Mouse (Mus musculus) embryonic facial prominence, embryonic 10.5 days (tissue): ENCODE measurements at regions not wholly inside any gene's neighbourhood (a gene's known extent, or its start where the extent isn't known, plus 50 kb on each side); places are given as distances from the start of the nearest gene placed in this dataset.
A peak's percentile ranks its signal among the peaks of the same experiment; 100 is the strongest.
"Not testable (repeated sequence)": the region's sequence is repeated elsewhere in the genome, so short reads cannot be mapped to it uniquely, and the experiment has no call there.

Source experiments
- DNase-seq: peaks from one replicate; pipeline ENCODE4 v3.0.0-alpha.2; 2017; ENCODE audit warnings: low spot score
- H3K27ac ChIP-seq: fragments of 300-500 bp; sonication (generic); replicated peaks from 2 replicates; pipeline ENCODE4 v1.5.1; 2016; ENCODE audit warnings: mild to moderate bottlenecking
- H3K27me3 ChIP-seq: fragments of 300-500 bp; sonication (generic); replicated peaks from 2 replicates; pipeline ENCODE4 v1.6.1; 2016; ENCODE audit warnings: low read depth, mild to moderate bottlenecking; ENCODE audit not compliant: poor library complexity, severe bottlenecking
- H3K36me3 ChIP-seq: fragments of 300-500 bp; sonication (generic); replicated peaks from 2 replicates; pipeline ENCODE4 v1.6.1; 2016; ENCODE audit warnings: mild to moderate bottlenecking, moderate library complexity
- H3K4me1 ChIP-seq: fragments of 300-500 bp; sonication (generic); 2 replicates; pipeline ENCODE4 v1.6.1; 2016
- H3K4me3 ChIP-seq: fragments of 300-500 bp; sonication (generic); 2 replicates; pipeline ENCODE4 v1.5.1; 2016; ENCODE audit warnings: mild to moderate bottlenecking, moderate library complexity
- H3K9me3 ChIP-seq: fragments of 300-500 bp; sonication (generic); 2 replicates; pipeline ENCODE4 v1.6.1; 2016; ENCODE audit warnings: mild to moderate bottlenecking
- WGBS: fragments of 180-500 bp; shearing (Covaris S2); methylation state at CpG from one replicate; pipeline ENCODE4 v1.1.7; 2016; 5-methylcytosine and 5-hydroxymethylcytosine counted together

DNA sequence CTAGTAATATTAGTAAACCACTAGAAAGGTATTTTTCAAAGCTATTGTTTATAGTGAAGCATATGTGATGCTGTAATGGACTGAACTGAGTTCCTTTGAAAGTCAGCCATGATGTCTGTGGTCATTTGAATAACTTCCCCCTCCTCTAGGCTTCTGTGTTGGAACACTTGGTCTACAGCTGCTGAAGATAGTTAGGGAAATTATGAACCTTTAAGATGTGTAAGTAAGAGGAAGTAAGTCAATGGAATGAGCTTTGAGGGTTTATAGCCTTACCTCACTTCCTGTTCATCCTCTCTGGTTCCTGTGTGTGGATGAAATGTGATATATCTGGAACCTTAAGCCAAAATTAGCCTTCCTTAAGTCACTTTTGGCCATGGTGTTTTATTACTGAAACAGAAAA, 145.7 kb upstream of the Tmem229a start:
- Histone ChIP-seq H3K4me1 (no peaks in the 10 kb centered on the region), H3K27ac (no peak overlapping the region), H3K36me3 (no peaks in the 10 kb centered on the region), H3K27me3 (no peaks in the 10 kb centered on the region), H3K9me3 (no peaks in the 10 kb centered on the region), H3K4me3 (no peak overlapping the region)
- no peak for DNase-seq

DNA sequence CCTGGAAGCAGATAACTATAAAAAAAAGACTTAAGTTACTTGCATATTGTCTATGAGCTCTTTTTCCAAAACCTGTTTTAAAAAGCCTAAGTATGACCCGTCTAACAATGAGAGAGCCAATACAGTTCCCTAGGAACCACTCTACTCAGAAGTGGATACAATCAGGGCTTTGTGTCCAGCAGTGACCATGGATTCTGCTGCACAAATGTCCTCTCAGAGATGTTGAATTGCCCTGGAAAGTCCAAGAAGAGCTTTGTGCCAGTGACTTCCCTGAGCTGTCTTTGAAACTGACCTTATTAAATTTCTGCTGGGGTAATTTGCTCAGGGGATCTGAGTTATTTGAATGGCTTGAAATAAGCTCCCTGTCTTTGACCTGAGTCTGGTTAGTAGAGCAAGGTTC, 131.1 kb upstream of the Tmem229a start:
- no peak overlapping the region for H3K4me3 ChIP-seq
- no peak overlapping the region for H3K27ac ChIP-seq
- H3K27me3 ChIP-seq = no peaks in the 10 kb centered on the region
- 65% methylated on average over 1 of the region's 1 CpGs for WGBS
- H3K4me1 ChIP-seq = no peaks in the 10 kb centered on the region
- H3K36me3 ChIP-seq = no peaks in the 10 kb centered on the region
- no peak for DNase-seq
- no peaks in the 10 kb centered on the region for H3K9me3 ChIP-seq

DNA sequence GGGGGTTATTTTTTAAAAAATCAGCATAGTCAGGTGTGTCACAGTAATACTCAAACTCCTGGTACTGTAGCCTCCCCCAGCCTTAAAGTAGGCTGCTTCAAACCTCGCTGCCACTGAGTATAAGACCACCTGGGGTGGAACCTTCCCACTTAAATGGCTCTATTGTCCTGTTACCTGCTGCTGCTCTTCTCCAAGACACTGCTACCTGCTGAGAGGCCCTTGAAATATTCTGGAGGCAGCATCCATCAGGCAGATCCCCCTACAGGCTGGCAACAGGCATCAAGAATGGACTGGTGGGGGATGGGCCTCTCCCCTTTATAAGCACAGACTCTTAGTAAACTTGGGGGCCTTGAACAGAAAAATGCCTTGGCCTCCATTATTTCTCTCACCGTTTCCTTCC, 129.8 kb upstream of the Tmem229a start:
- H3K27me3 ChIP-seq = no peaks in the 10 kb centered on the region
- H3K27ac ChIP-seq = no peak overlapping the region
- H3K9me3 ChIP-seq = no peaks in the 10 kb centered on the region
- no peak overlapping the region for H3K4me3 ChIP-seq
- no peaks in the 10 kb centered on the region for H3K36me3 ChIP-seq
- WGBS = 81% methylated on average over 2 of the region's 2 CpGs
- no peaks in the 10 kb centered on the region for H3K4me1 ChIP-seq
- no peak for DNase-seq

DNA sequence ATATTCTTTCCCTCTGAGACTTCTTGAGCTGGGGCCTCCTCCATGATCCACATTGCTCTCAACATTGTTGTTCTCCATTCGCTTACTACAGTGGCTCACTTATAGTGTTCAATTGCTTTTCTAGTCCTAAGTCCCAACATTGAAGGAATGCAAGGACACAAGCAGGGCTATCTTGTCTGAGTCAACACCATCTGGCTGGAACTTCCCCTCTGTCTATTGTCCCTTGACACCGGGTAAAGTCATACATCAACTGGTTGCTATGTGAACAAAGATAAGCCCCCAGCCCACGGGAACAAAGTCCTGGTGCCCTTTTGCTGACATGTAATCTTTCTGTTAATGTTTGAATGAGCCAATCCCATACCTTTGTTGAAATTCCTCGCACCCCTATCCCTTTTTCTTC, 129.2 kb upstream of the Tmem229a start:
- H3K4me1 ChIP-seq, H3K27ac ChIP-seq, H3K36me3 ChIP-seq, H3K9me3 ChIP-seq, H3K27me3 ChIP-seq, H3K4me3 ChIP-seq, DNase-seq: not testable (repeated sequence)
- 79% methylated on average over 4 of the region's 4 CpGs for WGBS

DNA sequence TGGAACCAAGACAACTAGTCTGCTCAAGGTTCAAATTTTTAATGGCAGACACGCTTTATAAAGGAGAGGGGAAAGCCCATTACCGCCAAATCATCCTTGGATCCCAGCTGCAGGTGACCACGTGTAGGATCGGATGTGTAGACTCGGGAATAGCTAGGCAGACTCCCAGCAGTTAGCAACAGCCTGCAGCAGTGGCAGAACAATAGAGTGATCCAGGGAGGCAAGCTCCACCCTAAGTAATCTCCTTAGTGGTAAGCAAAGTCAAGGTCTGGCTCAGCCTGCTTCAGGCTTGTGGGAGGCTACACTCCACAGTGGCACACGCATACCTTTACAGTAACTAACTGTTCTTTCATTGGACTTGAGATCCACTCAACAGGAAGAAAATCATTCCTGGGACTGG, 109.8 kb upstream of the Tmem229a start:
- no peaks in the 10 kb centered on the region for H3K9me3 ChIP-seq
- no peak overlapping the region for H3K27ac ChIP-seq
- H3K4me1 ChIP-seq = no peaks in the 10 kb centered on the region
- WGBS = 43% methylated on average over 6 of the region's 6 CpGs
- DNase-seq = no peak
- no peak overlapping the region for H3K4me3 ChIP-seq
- H3K27me3 ChIP-seq = no peaks in the 10 kb centered on the region
- H3K36me3 ChIP-seq = no peaks in the 10 kb centered on the region

DNA sequence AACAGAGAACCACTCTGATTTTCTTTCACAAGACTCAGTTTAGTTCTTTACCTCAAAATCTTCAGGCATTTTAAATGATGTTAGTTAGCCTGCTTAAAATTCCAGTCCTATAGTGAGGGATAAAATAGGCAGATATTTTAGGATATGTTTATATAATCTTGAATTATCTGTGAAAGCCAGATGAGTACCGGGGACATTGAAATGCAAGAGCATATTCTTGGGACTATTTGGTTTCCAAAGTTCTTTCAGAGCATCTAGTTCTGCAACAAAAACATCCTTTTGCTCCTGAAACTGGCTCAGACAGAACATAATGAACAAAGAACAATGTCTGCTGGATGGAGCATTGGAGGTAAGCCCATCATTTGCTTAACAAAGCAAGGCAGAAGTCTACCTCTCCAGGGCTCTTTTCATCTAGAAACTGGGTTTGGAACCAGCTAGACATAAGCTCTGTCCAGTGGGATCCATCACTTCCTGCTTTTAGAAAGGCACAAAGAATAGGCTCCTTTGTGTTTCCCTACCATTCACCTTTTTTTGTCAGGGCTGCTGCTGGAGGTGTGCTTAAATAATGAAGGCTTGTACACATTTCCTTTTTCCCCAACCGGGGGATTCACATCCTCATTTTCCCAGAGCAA, 76.9 kb upstream of the Tmem229a start:
- Histone ChIP-seq H3K36me3 (no peaks in the 10 kb centered on the region), H3K4me3 (no peak overlapping the region), H3K4me1 (no peaks in the 10 kb centered on the region), H3K27ac (no peak overlapping the region), H3K27me3 (no peaks in the 10 kb centered on the region), H3K9me3 (no peaks in the 10 kb centered on the region)
- DNase-seq = no peak
- WGBS = 48% methylated on average over 2 of the region's 2 CpGs

DNA sequence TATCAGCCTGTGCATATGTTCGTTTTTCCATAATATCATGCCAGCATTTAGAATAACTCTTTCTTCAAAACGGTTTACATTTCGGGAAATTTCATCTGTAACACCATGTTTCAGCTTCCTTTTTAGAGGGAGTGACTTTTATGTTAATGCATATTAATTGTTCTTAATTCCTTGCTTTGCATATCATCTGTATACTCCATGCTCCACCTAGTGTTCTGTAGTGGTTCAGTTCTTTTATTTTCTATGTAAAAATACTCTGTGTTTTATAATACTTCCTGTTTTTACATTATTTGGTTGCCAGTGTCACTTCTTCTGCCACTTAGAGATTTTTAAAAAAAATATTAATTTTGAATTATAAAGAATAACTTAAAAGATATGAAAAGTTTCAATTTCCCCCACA, 70.9 kb upstream of the Tmem229a start:
- Histone ChIP-seq H3K36me3 (no peaks in the 10 kb centered on the region), H3K9me3 (no peaks in the 10 kb centered on the region), H3K27me3 (no peaks in the 10 kb centered on the region), H3K4me3 (no peak overlapping the region), H3K4me1 (no peaks in the 10 kb centered on the region), H3K27ac (no peak overlapping the region)
- no peak for DNase-seq
- WGBS = 85% methylated on average over 3 of the region's 3 CpGs

DNA sequence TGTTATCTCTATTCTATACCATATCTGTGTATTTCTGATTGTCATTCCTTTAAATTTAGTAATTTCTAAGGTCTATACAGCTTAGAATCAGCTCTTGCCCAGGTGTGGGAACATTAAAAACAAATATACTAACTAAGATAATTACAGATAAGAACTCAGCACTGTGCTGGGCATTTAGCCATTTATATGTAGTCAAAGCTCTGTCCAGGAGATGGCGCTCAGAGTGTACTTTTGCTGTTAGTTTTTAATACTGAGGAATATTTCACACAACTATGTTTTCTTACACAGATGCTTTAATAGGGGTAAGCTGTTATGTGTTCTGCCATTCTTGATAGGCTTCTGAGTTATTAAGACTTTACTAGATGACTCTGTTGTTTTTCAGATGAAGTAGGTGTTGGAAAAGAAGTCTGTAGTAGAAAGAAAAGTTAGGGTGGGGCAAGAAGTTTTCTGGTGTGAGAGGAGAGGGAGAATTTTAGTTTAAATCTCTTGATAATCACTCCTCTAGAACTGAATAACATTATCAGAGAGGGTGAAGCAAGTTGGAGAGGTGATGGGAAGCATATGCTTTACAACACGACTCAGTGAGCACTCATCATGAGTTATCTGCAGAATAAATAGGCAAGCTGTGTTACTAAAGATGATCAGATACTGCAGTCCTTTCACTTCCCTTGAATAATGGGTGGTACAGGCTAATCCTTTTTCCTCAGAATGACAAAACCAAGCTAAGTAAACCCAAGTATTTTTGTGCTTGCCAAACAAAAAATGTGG, 64.1 kb upstream of the Tmem229a start:
- Histone ChIP-seq H3K9me3 (no peaks in the 10 kb centered on the region), H3K27me3 (no peaks in the 10 kb centered on the region), H3K27ac (no peak overlapping the region), H3K4me3 (no peak overlapping the region), H3K4me1 (no peaks in the 10 kb centered on the region), H3K36me3 (no peaks in the 10 kb centered on the region)
- 31% methylated on average over 2 of the region's 2 CpGs for WGBS
- peak; percentile 21 for DNase-seq

DNA sequence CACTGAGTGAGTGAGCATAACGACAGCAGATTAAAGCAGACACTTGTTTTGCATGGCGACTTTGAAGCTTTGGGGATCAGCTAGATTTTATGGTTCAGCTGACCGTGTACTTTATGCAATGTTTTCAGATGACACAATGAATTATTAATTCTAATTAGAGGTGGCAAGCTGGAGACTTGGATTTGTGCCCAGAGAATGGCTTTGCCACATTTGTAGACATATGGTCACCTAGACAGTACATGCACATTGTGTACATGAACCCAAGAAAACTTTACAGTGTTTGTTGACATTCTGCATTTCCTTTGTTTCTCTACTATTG, 57.1 kb upstream of the Tmem229a start:
- Histone ChIP-seq H3K4me1 (no peaks in the 10 kb centered on the region), H3K27me3 (no peaks in the 10 kb centered on the region), H3K36me3 (no peaks in the 10 kb centered on the region), H3K27ac (no peak overlapping the region), H3K4me3 (no peak overlapping the region), H3K9me3 (no peaks in the 10 kb centered on the region)
- DNase-seq = no peak
- 77% methylated on average over 3 of the region's 3 CpGs for WGBS

DNA sequence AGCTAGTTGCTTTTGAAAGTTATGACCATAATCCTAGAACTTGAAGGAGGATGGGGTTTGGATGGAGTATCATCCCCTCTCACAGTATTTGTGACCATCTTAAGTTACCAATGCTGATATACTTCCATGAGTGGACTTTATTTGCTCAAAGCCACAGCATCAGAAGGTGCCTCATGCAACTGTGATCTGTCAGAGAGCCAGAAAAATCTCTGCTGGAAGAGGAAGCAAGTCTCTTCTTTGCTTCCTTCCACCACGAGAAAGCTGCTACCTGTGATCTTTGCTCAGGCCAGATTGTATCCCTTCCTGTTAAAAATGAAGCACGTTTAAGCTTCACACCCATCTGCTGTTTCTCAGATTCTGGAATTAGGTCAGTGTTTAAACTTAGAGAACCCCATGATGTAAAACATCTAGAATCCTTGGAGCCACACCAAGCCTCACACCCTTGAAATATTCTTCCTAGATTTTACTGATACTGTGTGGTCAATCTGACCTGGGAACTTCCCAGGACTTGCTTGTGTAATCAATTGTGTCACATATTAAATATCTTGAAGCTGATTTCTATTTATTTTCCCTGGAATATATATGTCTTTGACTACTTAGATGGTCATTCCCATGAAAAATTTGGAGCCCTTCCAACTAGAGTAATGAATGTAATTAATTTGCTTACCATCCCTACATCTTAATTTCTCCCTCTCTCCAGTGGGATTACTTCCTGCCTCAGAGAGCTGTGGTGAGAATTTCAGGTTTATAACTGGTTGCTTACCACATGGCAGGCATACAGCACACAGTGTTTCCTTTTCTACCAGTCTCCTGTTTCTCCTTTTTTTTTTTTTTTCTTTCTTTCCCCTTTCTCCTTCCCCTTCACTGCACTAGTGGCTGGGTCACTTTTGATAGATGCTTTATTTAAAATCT, 56.5 kb upstream of the Tmem229a start:
- H3K27ac ChIP-seq = no peak overlapping the region
- no peak for DNase-seq
- 72% methylated on average over 2 of the region's 2 CpGs for WGBS
- H3K4me3 ChIP-seq = no peak overlapping the region
- H3K27me3 ChIP-seq = no peaks in the 10 kb centered on the region
- H3K4me1 ChIP-seq = no peaks in the 10 kb centered on the region
- H3K9me3 ChIP-seq = no peaks in the 10 kb centered on the region
- no peaks in the 10 kb centered on the region for H3K36me3 ChIP-seq

DNA sequence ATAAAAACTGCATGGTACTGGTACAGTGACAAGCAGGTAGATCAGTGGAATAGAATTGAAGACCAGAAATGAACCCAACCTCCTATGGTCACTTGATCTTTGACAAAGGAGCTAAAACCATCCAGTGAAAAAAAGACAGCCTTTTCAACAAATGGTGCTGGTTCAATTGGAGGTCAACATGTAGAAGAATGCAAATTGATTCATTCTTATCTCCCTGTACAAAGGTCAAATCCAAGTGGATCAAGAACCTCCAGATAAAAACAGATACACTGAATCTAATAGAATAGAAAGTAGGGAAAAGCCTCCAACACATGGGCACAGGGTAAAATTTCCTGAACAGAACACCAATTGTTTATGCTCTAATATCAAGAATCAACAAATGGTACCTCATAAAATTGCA, 52.8 kb upstream of the Tmem229a start:
- H3K27ac ChIP-seq, H3K36me3 ChIP-seq, H3K9me3 ChIP-seq, DNase-seq, H3K27me3 ChIP-seq, H3K4me1 ChIP-seq, H3K4me3 ChIP-seq: not testable (repeated sequence)
